Mouse (Mus musculus) induced T-regulatory cell, adult 2 months (primary cell): ENCODE results near the gene Zfp142.
A peak's percentile ranks its signal among the peaks of the same experiment; 100 is the strongest.

Experiments
- DNase-seq: peaks from one replicate; pipeline ENCODE4 v3.0.0-alpha.2; 2012; ENCODE audit warnings: low read depth

Zfp142 gene

DNA sequence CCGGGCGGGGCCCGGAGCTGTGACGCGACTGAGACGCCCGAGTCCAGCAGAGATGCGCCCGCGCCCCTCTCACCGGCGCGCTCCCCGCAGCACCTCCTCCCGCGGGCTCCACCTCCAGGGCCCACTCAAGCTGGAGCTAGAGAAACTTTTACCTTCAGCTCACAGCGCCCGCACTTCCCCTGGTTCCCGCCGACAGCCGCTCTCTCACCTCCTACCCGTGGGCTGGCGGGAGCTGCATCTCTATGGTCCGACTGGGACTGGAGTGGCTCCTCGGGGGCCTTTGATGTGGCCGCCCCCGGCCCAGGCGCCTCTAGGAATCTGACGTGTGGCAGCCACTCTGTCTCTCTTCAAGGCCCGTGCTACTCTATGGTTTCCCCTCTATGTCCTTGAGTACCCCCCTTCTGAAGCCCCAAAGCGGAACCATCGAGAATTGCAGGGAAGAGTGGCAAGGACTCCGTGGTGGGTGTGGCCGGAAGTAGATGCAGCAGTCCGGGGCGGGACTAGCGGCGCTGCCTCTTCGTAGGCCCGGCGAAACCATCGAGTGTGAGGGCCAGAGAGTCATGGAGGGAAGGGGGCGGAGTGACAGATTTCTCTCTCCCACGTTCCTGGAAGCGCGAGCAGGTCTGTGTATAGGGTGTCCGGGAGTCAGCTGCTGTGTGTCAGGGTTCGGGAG is at the start of gene Zfp142, which contains the start of gene Bcs1l:
Gene Zfp142 (minus strand): TSS at position 474 of the 673 bp plus-strand sequence.
Gene Bcs1l (plus strand): TSS at position 517 of the 673 bp plus-strand sequence.
- peak; percentile 98 for DNase-seq

DNA sequence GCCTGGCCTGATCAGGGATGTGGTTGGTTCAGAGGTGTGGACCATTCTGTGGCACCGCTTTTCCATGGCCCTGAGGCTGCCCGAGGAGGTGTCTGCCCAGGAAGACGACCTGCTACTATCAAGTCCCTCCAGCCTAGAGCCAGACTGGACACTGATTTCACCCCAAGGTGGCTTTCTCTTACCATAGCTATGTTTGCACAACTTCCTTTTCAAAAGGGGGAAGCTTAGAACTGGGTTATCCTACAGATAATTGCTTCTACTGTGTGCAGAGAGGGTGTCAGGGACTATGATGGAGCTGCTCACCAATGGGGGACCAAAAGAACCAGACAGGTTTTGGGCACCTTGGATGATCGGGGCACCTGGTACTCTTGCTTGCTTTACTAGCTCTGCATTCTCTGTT is 44.7 kb upstream of the Zfp142 start:
- no peak for DNase-seq

DNA sequence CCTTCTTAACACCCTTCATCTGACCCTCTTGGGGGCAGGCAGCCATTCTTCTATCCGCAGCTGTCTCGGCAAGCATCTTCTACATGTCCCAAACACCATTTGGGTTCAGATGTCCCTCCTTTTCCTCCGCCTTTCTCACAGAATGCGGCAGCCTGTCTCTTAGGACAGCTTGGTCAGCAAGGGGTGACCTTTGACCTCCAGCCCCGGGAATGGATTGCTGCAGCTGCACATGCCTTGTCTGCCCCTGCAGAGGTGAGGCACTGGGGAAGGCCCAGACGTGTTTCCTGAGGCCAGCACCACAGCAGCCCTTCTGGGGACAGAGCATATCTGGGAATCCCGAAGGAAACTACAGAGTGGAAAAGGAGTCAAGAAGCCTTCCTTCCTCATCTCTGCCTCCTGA is 40.0 kb upstream of the Zfp142 start:
- no peak for DNase-seq

DNA sequence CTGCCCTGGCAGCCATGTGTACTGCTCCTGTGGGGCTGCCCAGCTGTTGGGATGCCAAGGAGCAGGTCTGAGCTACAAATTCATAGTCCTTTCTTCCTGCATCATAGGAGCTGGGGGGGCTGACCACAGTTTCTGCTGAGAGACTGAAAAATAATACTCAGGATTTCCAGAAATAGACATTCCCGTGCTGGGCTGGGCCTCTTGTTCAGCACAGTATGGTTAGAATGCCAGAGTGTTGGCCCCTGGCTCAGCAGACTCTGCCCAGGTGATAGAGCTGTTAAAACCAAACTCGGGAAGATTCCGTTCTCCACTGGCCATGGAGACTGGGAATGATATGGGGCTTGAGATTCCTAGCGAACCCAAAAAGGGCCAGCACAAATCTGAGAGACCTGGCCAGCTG is 38.0 kb upstream of the Zfp142 start:
- DNase-seq, result no peak

DNA sequence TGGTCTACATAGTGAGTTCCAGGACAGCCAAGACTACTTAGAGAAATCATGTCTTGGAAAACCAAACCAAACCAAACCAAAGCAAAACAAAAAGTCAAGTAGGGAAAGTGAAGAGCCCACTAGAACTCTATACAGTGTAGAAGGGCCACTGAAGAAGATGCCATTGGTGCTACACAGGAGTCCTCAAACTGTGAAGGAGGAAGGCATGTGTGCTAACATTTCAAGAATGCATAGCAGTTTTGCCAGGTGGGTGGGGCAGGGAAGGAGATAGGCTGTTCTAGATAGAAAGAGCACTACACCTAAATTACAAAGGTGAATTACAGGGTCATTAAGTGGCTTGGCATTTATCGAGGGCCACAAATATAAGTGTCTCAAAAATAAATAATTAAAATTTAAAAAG is 36.1 kb upstream of the Zfp142 start:
- no peak for DNase-seq

DNA sequence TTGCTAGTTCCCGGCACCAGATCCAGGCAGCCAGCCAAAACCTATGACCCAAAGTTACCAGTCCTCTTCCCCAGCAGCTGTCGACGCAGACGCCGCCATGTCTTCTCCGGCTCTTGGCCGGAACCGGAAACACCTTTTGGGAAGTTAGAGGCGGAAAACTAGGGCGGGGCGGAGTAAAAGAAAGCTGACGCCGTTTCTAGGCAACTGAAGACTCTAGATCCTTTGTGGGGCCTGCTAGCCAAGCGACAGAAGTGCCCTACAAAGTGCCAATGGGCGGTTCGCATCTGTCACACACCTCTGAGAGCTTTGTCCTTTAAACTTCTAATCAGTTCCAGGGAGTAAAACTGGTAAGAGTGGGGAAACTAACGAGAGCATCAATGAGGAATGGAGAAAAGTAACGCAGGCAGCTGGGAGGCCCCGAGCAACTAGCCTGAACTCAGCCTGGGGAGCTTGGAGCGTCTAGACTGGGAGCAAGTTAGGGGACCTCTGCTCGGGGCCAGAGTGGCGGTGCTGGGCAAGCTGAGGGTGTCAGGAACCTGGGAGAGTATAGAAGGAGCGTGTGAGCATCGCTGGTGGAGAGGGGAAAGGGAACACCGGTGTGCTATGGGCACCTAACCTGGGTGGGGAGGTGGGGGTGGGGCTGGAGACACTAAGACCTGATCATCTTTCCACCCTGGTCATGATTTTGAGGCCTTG is 13.4 kb upstream of the Zfp142 start, which contains the start of the genes Rnf25 and Stk36:
Gene Rnf25 (minus strand): TSS at position 131 of the 696 bp plus-strand sequence.
Gene Stk36 (plus strand): TSS at position 179 of the 696 bp plus-strand sequence.
- DNase-seq, result peak; percentile 91

DNA sequence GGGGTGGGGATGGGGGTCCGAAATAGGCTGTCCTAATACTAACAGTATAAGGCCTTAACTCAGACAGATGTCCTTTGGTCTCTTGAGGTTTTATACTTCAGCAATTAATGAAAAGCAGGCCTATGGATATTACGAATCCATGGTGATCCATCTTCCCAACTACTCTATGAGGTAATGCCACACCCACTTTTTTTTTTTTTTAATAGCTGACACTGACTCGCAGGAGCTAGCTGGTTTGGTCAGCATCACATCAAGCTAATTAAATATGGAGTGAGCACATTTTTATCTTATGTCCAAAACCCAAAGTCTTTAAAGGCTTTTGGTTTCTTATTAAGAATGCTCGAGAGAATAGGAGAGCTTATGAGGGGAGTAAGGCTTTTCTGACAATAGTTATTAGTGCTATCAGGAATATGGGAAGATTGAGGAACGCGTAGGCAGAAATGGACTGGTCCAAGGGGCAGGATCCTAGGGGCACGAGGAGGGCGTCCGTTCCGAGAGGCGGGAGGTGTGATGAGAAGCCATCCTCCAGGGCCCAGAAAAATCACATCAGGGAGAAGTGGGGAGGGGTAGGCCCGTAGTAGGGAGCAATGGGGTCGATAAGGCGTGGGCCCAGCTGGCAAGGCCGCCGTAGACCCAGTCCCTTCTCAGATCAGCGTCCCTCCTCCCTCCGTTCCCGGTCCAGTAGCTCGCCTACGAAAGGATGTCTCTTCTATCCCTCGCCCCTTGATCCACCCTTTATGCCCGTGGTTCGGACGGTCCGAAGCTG is 12.6 kb upstream of the Zfp142 start:
- DNase-seq, result no peak

DNA sequence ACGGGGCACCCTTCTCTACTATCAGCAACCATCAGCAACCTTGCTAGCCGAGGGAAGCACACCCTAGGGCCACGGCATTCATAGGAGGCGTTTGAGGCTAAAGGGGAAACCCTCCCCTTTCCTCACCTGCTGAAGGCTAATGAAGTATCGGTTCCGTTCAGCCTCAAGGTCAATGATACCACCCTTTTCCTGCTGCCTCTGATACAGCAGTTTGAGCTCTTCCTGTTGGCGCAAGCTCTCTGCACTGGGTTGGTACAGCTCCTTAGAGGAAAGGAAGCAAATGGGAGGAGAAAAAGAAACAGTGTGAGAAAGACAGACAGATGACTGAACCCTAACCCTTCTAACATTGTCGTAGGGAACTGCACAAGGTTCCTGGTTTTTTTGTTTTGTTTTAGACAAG is 6.4 kb upstream of the Zfp142 start:
- no peak for DNase-seq

DNA sequence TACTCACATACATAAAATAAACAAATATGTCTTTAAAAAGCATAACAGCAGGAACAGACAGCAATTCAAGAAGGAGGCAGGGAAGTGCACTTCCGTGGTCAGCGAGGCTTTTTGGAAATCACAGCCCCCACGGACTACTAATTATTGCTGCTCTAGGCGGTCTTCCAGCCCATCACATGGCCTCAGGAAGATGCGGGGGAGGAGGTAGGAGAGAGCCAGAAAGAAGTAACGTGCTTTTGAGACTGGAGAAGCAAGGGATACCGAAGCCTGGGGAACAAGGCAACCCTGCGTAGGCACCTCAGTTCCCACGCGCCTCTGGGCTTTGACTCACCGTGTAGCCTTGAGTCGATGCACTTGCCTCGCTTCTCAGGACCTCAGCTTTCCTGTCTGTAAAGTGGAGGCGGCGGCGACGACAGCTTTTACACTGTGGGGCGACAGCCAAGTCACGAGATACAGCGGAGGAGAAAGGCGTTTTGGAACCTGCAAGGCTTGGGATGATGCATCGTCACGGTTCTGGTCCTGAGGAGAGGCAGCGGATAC is 743 bp downstream of the Zfp142 start:
- DNase-seq, result no peak

DNA sequence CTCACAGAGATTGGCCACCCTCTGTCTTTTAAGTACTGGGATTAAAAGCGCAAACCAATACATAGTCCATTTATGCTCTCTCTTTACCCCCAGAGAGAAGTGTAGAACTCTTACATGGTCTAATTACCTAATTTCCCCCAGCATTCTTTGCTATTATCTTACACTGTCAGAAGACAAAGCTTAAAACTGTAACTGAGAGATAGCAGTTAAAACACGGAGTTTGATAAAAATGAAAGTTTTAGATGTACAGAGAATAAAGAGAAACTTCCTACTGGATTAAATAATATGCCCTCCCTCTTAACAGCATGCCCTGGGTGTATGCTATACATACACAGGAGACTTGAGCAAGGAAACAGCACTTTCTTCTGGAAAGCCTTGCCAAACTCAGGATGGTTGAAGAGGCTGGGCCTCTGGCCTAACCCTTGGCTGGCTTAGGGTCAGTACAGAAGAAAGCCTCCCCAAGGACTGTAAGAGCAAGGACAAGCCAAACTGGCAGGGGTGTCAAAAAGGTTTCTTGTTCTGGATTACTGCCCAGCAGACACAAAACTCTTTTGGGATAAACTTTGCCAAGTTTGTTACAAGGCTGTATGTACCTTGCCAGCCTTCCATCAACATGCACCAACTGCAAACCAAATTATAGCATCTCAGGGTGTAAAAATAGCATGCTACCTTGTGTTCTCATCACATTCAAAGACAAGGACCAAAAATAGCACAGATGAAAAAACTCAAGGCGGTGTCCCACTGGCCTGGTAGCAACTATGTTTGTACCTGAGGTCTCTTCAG is 3.2 kb downstream of the Zfp142 start:
- DNase-seq, result no peak

DNA sequence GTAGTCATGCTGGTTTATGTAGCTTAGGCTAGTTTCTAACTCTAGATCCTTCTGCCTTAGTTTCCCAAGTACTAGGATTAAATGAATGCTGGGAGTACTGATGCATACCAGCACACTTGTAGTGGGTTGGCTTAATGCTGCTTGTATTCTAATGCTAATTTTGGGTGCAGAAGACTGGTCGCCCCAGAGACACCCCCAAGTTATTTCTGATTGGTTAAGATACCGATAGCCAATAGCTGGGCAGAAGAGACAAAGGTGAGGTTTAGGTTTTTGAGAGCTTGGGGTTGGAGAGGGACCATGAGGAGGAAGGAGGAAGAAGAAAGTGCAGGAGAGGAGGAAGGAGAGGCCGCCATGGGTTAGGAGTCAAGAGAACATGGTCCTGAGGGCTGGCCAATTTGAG is 5.4 kb downstream of the Zfp142 start:
- DNase-seq, result no peak

DNA sequence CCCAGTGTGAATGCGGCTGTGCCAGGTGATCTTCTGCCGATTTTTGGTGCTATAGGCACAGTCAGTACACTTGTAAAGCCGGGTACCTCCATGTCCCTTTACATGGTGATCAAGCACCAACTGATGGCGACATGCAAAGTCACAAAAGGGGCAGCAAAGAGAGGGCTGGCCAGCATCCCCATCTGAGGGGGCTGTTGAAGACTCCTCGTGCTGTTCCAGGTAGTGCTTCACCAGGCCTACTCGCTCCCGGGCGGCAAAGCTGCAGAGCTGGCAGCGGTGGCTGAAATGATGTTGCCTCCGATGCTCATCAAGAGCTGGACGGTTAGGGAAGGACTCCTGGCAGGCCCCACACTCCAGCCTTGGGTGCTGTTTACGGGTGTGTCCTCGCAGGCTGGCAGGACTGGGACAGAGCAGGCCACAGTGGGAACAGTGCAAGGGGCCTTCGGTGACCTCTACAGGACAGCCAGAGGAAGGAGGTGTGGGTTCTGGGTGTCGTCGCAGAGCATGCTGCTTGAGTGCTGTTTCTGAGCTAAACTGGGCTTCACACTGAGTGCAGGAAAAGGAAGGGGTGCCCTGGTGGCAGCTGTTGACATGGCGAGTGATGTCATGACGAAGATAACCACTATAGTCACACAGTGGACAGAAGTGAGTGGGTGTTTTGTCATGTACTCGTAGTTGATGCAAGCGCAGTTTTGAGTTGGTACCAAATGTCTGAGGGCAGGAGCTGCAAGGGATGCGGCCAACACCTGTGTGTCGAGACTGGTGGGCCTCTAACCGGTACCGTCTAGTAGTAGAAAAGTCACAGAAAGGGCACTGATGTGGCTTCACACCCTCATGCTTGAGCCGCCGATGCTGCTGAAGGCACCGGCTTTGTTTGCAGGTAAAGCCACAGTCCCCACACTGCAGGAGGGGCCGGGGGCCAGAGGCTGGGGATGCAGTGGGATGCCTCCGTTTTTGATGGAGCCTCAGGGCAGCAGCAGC is 18.0 kb downstream of the Zfp142 start:
- no peak for DNase-seq

DNA sequence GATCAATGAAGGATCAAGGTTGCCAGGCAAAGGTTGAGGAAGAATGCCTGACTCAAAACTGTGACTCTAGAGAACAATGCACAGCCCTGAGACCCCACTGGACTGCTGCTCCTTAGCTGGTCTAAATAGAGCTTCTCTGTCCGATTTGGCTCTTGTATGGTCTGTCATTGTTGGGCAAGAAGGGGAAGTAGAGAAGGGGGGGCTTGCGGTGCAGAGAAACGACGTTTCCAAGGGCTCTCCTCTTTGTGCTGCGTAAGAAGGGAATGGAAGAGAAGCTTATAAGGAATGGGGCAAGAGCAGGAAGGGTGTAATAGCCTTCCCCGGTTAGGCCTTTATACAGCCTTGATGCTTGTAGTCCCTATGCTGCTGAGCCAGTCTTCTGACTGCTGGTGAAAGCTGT is 22.2 kb downstream of the Zfp142 start:
- no peak for DNase-seq

DNA sequence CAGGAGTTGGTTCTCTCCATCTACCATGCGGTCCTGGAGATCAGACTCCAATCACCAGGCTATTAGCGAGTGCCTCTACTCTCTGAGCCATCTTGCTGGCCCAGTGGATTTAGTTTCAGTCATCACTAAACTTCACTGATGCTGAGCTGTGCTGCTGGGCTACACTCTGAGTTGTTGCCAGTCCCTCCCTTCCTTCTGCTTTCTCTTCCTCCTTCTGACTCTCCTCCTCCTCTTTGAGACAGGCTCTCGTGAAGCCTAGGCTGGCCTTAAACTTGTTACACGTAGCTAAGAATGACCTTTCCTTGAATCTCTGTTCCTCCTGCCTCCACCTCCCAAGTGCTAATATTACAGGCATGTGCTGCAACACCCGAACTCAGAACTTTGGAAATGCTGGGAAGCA is 29.0 kb downstream of the Zfp142 start:
- no peak for DNase-seq

DNA sequence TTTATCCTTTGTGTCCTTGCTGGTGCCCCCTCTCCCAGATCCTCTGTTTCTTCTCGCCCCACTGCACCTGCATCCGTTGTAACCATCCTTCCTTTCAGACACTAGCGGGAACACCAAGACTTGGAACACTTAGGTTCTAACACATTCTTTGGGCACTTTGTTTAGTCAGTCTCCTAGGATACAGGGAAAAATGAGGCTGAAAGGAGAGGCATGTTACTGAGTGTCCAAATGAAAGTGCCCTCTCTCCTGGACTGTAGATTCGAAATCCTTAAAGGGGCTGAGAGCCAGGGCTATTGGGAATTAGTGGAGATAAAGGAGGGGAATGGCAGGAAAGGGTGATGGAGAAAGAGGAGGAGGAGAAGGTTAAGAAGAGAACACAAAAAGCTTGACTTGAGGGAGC is 43.9 kb downstream of the Zfp142 start, which contains the start of gene Usp37:
Gene Usp37 (minus strand): TSS at position 101 of the 400 bp plus-strand sequence.
- no peak for DNase-seq

DNA sequence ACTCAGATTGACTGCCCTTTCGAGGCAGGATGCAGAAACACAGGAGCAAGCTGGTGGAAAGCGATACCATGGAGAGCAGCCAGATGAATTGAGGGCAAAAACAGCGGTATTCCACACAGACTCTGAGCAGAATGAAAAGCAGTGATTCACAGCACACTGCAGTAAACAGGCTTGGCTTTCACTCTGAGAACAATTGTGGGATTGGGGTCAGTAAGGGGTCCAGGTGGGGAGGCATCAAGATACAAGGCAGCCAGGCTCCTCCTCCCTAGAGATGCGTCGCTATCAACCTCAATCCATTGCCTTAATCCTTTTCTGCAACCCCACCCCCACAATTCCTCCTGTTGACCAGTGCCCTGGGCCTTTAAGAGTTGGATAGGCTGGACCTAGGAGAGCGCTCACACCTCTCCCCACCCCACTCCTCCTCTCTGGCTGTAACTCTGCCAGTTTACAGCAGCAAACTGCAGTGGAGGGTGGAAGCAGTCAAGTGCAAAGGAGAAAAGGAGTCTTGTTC is 45.5 kb downstream of the Zfp142 start, which contains the start of gene Plcd4:
Gene Plcd4 (plus strand): TSS at position 438 of the 511 bp plus-strand sequence.
- DNase-seq, result no peak

DNA sequence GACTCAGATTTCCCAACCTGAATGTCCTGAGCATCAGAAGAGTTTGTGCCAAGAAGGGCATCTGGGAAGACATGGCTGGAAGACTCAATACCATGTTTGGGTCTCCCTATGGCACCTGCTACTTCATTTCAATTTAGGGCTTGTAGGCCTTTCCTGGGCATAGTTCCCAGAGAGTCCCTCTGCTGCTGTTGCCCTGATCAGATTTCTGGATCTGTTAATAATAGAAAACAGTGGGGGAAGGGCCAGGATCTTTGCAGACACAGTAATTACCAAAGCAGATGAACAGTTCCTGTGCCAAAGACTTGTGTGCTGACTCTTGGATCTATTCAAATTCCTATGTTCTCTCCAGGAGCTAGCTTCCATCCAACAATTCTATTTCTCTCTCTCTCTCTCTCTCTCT is 49.4 kb downstream of the Zfp142 start:
- DNase-seq, result no peak

DNA sequence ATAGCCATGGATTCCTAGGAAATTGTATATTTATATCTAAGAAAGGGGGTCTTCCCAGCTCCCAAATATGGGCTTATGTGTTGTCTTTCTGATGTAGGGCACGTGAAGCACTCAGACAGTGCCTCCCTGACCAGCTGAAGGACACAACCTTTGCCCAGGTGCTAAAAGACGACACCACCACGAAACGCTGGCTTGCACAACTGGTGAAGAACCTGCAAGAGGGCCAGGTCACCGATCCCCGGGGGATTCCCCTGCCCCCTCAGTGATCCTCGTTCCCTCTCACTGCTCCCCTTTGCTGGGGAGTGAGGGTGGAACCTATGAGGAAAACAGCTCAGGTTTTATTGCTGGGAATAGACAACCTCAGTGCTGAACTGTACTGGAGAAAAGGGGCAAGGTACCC is 59.5 kb downstream of the Zfp142 start:
- no peak for DNase-seq

DNA sequence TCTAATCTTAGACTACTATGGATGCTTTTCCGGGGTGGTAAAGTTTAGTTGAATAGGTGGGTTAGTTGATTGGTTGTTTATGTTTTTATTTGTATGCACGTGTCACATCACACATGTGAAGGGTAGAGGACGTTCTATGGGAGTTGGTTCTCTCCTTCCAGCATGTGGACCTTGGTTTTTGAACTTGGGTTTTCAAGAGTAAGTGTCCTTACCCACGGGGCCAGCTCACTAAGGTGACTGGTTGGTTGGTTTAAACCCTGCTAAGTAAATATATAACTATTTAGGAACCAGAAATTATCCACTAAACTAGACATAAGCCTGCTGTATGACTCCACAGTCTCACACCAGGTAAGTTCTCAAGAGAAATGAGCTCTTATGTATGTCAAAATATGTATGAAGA is 63.3 kb downstream of the Zfp142 start:
- DNase-seq, result no peak

DNA sequence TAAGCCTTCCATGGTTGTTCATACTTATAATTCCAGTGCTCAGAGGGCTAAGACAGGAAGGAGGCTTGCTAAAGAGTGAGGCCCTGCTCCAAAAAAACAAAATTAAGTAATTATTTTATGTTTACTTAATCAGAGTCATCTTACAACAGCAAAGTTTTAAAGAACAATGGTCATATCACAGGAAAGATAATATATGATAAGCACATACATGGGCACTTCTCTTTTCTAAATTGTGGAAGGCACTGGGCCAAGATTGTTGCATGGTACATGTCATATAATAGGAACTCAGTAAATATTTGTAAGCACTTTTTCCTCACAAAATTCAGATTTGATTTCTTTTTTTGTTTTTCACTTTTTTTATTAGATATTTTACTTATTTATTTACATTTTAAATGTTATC is 68.2 kb downstream of the Zfp142 start:
- no peak for DNase-seq
